Mouse (Mus musculus): ENCODE results near the gene Usp39. TPM values are rescaled to one million over a fixed set of nuclear protein-coding genes. Genes with fewer than 3 reads are reported as not detected.

Usp39 gene
- polyA plus RNA-seq, 1 experiment, result 6.8 TPM

GRCm38 (mm10) chr6:72364985-72365384 lies 20.0 kb upstream of the Usp39 start:
- WGBS, result 36% methylated on average over 6 of the region's 6 CpGs
- Histone ChIP-seq H3K4me1 (ENCODE audit: control insufficient read depth, insufficient read depth, insufficient read length, low read length) (peaks cover 23% of the 10 kb centered on the region), H3K4me3 (ENCODE audit: low read depth, low read length) (no peak overlapping the region), H3K27ac (ENCODE audit: insufficient read depth, low read depth, low read length) (peak overlapping the region; percentile 65), H3K36me3 (ENCODE audit: control insufficient read depth, insufficient read depth, low read length) (peaks cover 7% of the 10 kb centered on the region; the same call in 1 of the 2 replicates), H3K27me3 (ENCODE audit: control insufficient read depth, insufficient read depth, low read length) (no peaks in the 10 kb centered on the region)
- TF ChIP-seq CTCF (IDR thresholded peaks at IDR 0.05; ENCODE audit: extremely low read depth, insufficient read length, insufficient replicate concordance, low read depth, low read length), result no peak
- TF ChIP-seq POLR2A (IDR thresholded peaks at IDR 0.05; ENCODE audit: low read depth, low read length), result peak; percentile 35; the same call in 1 of the 2 replicates

GRCm38 (mm10) chr6:72364009-72364408 lies 19.0 kb upstream of the Usp39 start:
- Histone ChIP-seq H3K4me3 (ENCODE audit: low read depth, low read length) (no peak overlapping the region), H3K4me1 (ENCODE audit: control insufficient read depth, insufficient read depth, insufficient read length, low read length) (peaks cover 23% of the 10 kb centered on the region), H3K36me3 (ENCODE audit: control insufficient read depth, insufficient read depth, low read length) (peaks cover 11% of the 10 kb centered on the region), H3K27me3 (ENCODE audit: control insufficient read depth, insufficient read depth, low read length) (no peaks in the 10 kb centered on the region), H3K27ac (ENCODE audit: insufficient read depth, low read depth, low read length) (no peak overlapping the region)
- WGBS, result 50% methylated on average over 7 of the region's 7 CpGs
- TF ChIP-seq POLR2A (IDR thresholded peaks at IDR 0.05; ENCODE audit: low read depth, low read length), result no peak
- TF ChIP-seq CTCF (IDR thresholded peaks at IDR 0.05; ENCODE audit: extremely low read depth, insufficient read length, insufficient replicate concordance, low read depth, low read length), result peak; percentile 38; the same call in 1 of the 2 replicates

GRCm38 (mm10) chr6:72362132-72363028 lies 17.4 kb upstream of the Usp39 start:
- Histone ChIP-seq H3K4me3 (ENCODE audit: low read depth, low read length) (peak overlapping the region; percentile 91), H3K4me1 (ENCODE audit: control insufficient read depth, insufficient read depth, insufficient read length, low read length) (peaks cover 23% of the 10 kb centered on the region), H3K27me3 (ENCODE audit: control insufficient read depth, insufficient read depth, low read length) (no peaks in the 10 kb centered on the region), H3K27ac (ENCODE audit: insufficient read depth, low read depth, low read length) (peak overlapping the region; percentile 99), H3K36me3 (ENCODE audit: control insufficient read depth, insufficient read depth, low read length) (peaks cover 20% of the 10 kb centered on the region)
- under 1% methylated on average over 42 of the region's 42 CpGs for WGBS
- TF ChIP-seq CTCF (IDR thresholded peaks at IDR 0.05; ENCODE audit: extremely low read depth, insufficient read length, insufficient replicate concordance, low read depth, low read length), result peak; percentile 49; the same call in 1 of the 2 replicates
- peak; percentile 93 for TF ChIP-seq POLR2A (IDR thresholded peaks at IDR 0.05; ENCODE audit: low read depth, low read length)

GRCm38 (mm10) chr6:72361121-72361551 lies 16.2 kb upstream of the Usp39 start:
- peaks cover 19% of the 10 kb centered on the region for H3K4me1 ChIP-seq (ENCODE audit: control insufficient read depth, insufficient read depth, insufficient read length, low read length)
- peak overlapping the region; percentile 32 for H3K4me3 ChIP-seq (ENCODE audit: low read depth, low read length)
- H3K36me3 ChIP-seq (ENCODE audit: control insufficient read depth, insufficient read depth, low read length), result peaks cover 20% of the 10 kb centered on the region
- H3K27me3 ChIP-seq (ENCODE audit: control insufficient read depth, insufficient read depth, low read length), result no peaks in the 10 kb centered on the region
- TF ChIP-seq CTCF (IDR thresholded peaks at IDR 0.05; ENCODE audit: extremely low read depth, insufficient read length, insufficient replicate concordance, low read depth, low read length) (no peak), POLR2A (IDR thresholded peaks at IDR 0.05; ENCODE audit: low read depth, low read length) (no peak)
- WGBS, result 14% methylated on average over 5 of the region's 5 CpGs
- H3K27ac ChIP-seq (ENCODE audit: insufficient read depth, low read depth, low read length), result no peak overlapping the region

GRCm38 (mm10) chr6:72360599-72360935 lies 15.6 kb upstream of the Usp39 start:
- no peak overlapping the region for H3K4me3 ChIP-seq (ENCODE audit: low read depth, low read length)
- no peak for TF ChIP-seq POLR2A (IDR thresholded peaks at IDR 0.05; ENCODE audit: low read depth, low read length)
- TF ChIP-seq CTCF (IDR thresholded peaks at IDR 0.05; ENCODE audit: extremely low read depth, insufficient read length, insufficient replicate concordance, low read depth, low read length), result no peak
- WGBS, result 62% methylated on average over 7 of the region's 7 CpGs
- H3K36me3 ChIP-seq (ENCODE audit: control insufficient read depth, insufficient read depth, low read length), result peaks cover 20% of the 10 kb centered on the region
- peaks cover 21% of the 10 kb centered on the region for H3K4me1 ChIP-seq (ENCODE audit: control insufficient read depth, insufficient read depth, insufficient read length, low read length)
- no peaks in the 10 kb centered on the region for H3K27me3 ChIP-seq (ENCODE audit: control insufficient read depth, insufficient read depth, low read length)
- no peak overlapping the region for H3K27ac ChIP-seq (ENCODE audit: insufficient read depth, low read depth, low read length)

- Histone ChIP-seq H3K4me1 (ENCODE audit: control insufficient read depth, insufficient read depth, insufficient read length, low read length) (peaks cover 18% of the 10 kb centered on the region), H3K4me3 (ENCODE audit: low read depth, low read length) (no peak overlapping the region), H3K36me3 (ENCODE audit: control insufficient read depth, insufficient read depth, low read length) (peaks cover 20% of the 10 kb centered on the region), H3K27me3 (ENCODE audit: control insufficient read depth, insufficient read depth, low read length) (no peaks in the 10 kb centered on the region), H3K27ac (ENCODE audit: insufficient read depth, low read depth, low read length) (no peak overlapping the region)
- no peak for TF ChIP-seq POLR2A (IDR thresholded peaks at IDR 0.05; ENCODE audit: low read depth, low read length)
- TF ChIP-seq CTCF (IDR thresholded peaks at IDR 0.05; ENCODE audit: extremely low read depth, insufficient read length, insufficient replicate concordance, low read depth, low read length), result no peak
- WGBS, result 61% methylated on average over 11 of the region's 11 CpGs
Measured at GRCm38 (mm10) chr6:72359891-72360598, 15.1 kb upstream of the Usp39 start.

- TF ChIP-seq CTCF (IDR thresholded peaks at IDR 0.05; ENCODE audit: extremely low read depth, insufficient read length, insufficient replicate concordance, low read depth, low read length), result no peak
- no peak for TF ChIP-seq POLR2A (IDR thresholded peaks at IDR 0.05; ENCODE audit: low read depth, low read length)
- WGBS, result 77% methylated on average over 2 of the region's 2 CpGs
Measured at GRCm38 (mm10) chr6:72359343-72359742, 14.4 kb upstream of the Usp39 start.

More at GRCm38 (mm10) chr6:72359343-72359742, 14.4 kb upstream of the Usp39 start:
- Histone ChIP-seq H3K4me1 (ENCODE audit: control insufficient read depth, insufficient read depth, insufficient read length, low read length) (peaks cover 19% of the 10 kb centered on the region), H3K36me3 (ENCODE audit: control insufficient read depth, insufficient read depth, low read length) (peaks cover 20% of the 10 kb centered on the region), H3K27me3 (ENCODE audit: control insufficient read depth, insufficient read depth, low read length) (no peaks in the 10 kb centered on the region), H3K27ac (ENCODE audit: insufficient read depth, low read depth, low read length) (no peak overlapping the region), H3K4me3 (ENCODE audit: low read depth, low read length) (no peak overlapping the region)
